Mouse (Mus musculus): ENCODE measurements around the gene Gjc2.

GRCm38 (mm10) chr11:59221604-59222003, 38.6 kb upstream of the Gjc2 start:
- TF ChIP-seq POLR2A (IDR thresholded peaks at IDR 0.05; ENCODE audit: control insufficient read depth, low read depth, low read length) (no peak), CTCF (IDR thresholded peaks at IDR 0.05; ENCODE audit: control insufficient read depth, insufficient read depth, insufficient replicate concordance, low read depth, low read length) (no peak)

Measured in testis, adult 2 months (tissue).